Mouse (Mus musculus) midbrain, postnatal 0 days (tissue): Measurements from ENCODE around the gene Faah. TPM values are rescaled to one million over a fixed set of nuclear protein-coding genes. Genes with fewer than 3 reads are reported as not detected.

Source experiments
- ATAC-seq: fragments of 200-750 bp; cut with Nextera tagmentation; 2 replicates; pipeline ENCODE4 v1.8.0; 2017; ENCODE audit warnings: moderate number of reproducible peaks, mild to moderate bottlenecking, moderate TSS enrichment, moderate library complexity; ENCODE audit not compliant: low FRiP score
- DNase-seq: peaks from one replicate; pipeline ENCODE4 v3.0.0-alpha.2; 2015; ENCODE audit warnings: low spot score
- H3K27ac ChIP-seq: fragments of 300-500 bp; sonication (generic); 2 replicates; pipeline ENCODE4 v1.5.1; 2014; ENCODE audit warnings: low read depth, mild to moderate bottlenecking, low read length, mixed read lengths
- H3K27me3 ChIP-seq: fragments of 300-500 bp; sonication (generic); 2 replicates; pipeline ENCODE4 v1.6.1; 2014; ENCODE audit warnings: low read length, control low read depth, mixed read lengths; ENCODE audit not compliant: insufficient read depth
- H3K36me3 ChIP-seq: fragments of 300-500 bp; sonication (generic); 2 replicates; pipeline ENCODE4 v1.6.1; 2014; ENCODE audit warnings: low read length, control low read depth, mixed read lengths; ENCODE audit not compliant: insufficient read depth
- H3K4me1 ChIP-seq: fragments of 300-500 bp; sonication (generic); 2 replicates; pipeline ENCODE4 v1.6.1; 2014; ENCODE audit warnings: mild to moderate bottlenecking, control low read depth, antibody characterized with exemption, low read length, mixed read lengths; ENCODE audit not compliant: insufficient read depth
- H3K4me2 ChIP-seq: fragments of 300-500 bp; sonication (generic); 2 replicates; pipeline ENCODE4 v1.6.1; 2014; ENCODE audit warnings: low read depth, mild to moderate bottlenecking, low read length, mixed read lengths; ENCODE audit not compliant: poor library complexity, severe bottlenecking
- H3K4me3 ChIP-seq: fragments of 300-500 bp; sonication (generic); 2 replicates; pipeline ENCODE4 v1.5.1; 2014; ENCODE audit warnings: low read depth, mild to moderate bottlenecking, low read length, moderate library complexity
- H3K9ac ChIP-seq: fragments of 300-500 bp; sonication (generic); replicated peaks from 2 replicates; pipeline ENCODE4 v1.6.1; 2014; ENCODE audit warnings: mild to moderate bottlenecking, low read length, moderate library complexity, mixed read lengths; ENCODE audit not compliant: poor library complexity, severe bottlenecking
- H3K9me3 ChIP-seq: fragments of 300-500 bp; sonication (generic); 2 replicates; pipeline ENCODE4 v1.6.1; 2016; ENCODE audit warnings: low read length, control low read depth
- CTCF ChIP-seq: IDR thresholded peaks from 2 replicates; pipeline ENCODE4 v1.5.1; 2016; ENCODE audit warnings: antibody characterized with exemption, mild to moderate bottlenecking
- WGBS: fragments of 180-500 bp; shearing (Covaris S2); extraction: QIAGEN DNeasy Blood & Tissue Kit; methylation state at CpG from one replicate; pipeline ENCODE4 v1.1.7; 2014; 5-methylcytosine and 5-hydroxymethylcytosine counted together
- polyA plus RNA-seq: library from polyadenylated mRNA; unstranded; fragments of >200 nt; fragmentation: Nextera tagmentation; extraction: Ambion mirVana; gene quantifications from 2 replicates; pipeline ENCODE4 v1.2.1, GENCODE M21; 2015
- total RNA-seq: library from RNA; depleted of rRNA; stranded (reverse); fragments of >200 nt; gene quantifications from 2 replicates; pipeline ENCODE4 v1.2.3, GENCODE M21; 2014

The Faah gene
- total and polyA plus RNA-seq, 2 experiments from 2014 or later = 25.8 to 30.6 TPM

- Histone ChIP-seq H3K27ac (no peak overlapping the region), H3K9me3 (no peaks in the 10 kb centered on the region), H3K36me3 (peaks cover 11% of the 10 kb centered on the region; the same call in 1 of the 2 replicates), H3K27me3 (no peaks in the 10 kb centered on the region), H3K4me1 (no peaks in the 10 kb centered on the region), H3K4me3 (no peak overlapping the region), H3K9ac (no peak overlapping the region), H3K4me2 (no peak overlapping the region)
- no peak for TF ChIP-seq CTCF
- DNase-seq = no peak
- WGBS = 62% methylated on average over 2 of the region's 2 CpGs
- no peak for ATAC-seq
These were observed 22.4 kb downstream of the Faah start for GRCm38 (mm10) chr4:115995376-115995730.

- no peak for TF ChIP-seq CTCF
- 0 out of 2 replicates have a peak, but pooled peaks have one; percentile 15 for ATAC-seq
- Histone ChIP-seq H3K4me1 (no peaks in the 10 kb centered on the region), H3K27me3 (no peaks in the 10 kb centered on the region), H3K4me3 (no peak overlapping the region), H3K9me3 (no peaks in the 10 kb centered on the region), H3K4me2 (no peak overlapping the region), H3K27ac (no peak overlapping the region), H3K9ac (no peak overlapping the region), H3K36me3 (peaks cover 11% of the 10 kb centered on the region; the same call in 1 of the 2 replicates)
- DNase-seq = no peak
- 89% methylated on average over 16 of the region's 16 CpGs for WGBS
These were observed 22.9 kb downstream of the Faah start for GRCm38 (mm10) chr4:115994662-115995375.

GRCm38 (mm10) chr4:115989382-115989781, 28.3 kb downstream of the Faah start:
- H3K9ac ChIP-seq = no peak overlapping the region
- no peak overlapping the region for H3K4me3 ChIP-seq
- no peak for TF ChIP-seq CTCF
- 85% methylated on average over 7 of the region's 7 CpGs for WGBS
- no peak overlapping the region for H3K27ac ChIP-seq
- H3K27me3 ChIP-seq = 0 out of 2 replicates have a peak, but pooled peaks cover 2% of the 10 kb centered on the region
- ATAC-seq (no peak), DNase-seq (no peak)
- no peak overlapping the region for H3K4me2 ChIP-seq
- H3K9me3 ChIP-seq = no peaks in the 10 kb centered on the region
- no peaks in the 10 kb centered on the region for H3K4me1 ChIP-seq
- no peaks in the 10 kb centered on the region for H3K36me3 ChIP-seq

GRCm38 (mm10) chr4:115987858-115988530, 29.7 kb downstream of the Faah start:
- TF ChIP-seq CTCF = no peak
- H3K9ac ChIP-seq = no peak overlapping the region
- 85% methylated on average over 5 of the region's 5 CpGs for WGBS

GRCm38 (mm10) chr4:115987436-115987835, 30.3 kb downstream of the Faah start:
- no peaks in the 10 kb centered on the region for H3K4me1 ChIP-seq
- no peak overlapping the region for H3K4me2 ChIP-seq
- WGBS = 75% methylated on average over 1 of the region's 1 CpGs
- no peaks in the 10 kb centered on the region for H3K9me3 ChIP-seq
- H3K27me3 ChIP-seq = 0 out of 2 replicates have a peak, but pooled peaks cover 3% of the 10 kb centered on the region
- H3K9ac ChIP-seq = no peak overlapping the region
- no peak overlapping the region for H3K4me3 ChIP-seq
- H3K36me3 ChIP-seq = no peaks in the 10 kb centered on the region
- no peak for TF ChIP-seq CTCF
- DNase-seq (no peak), ATAC-seq (no peak)
- H3K27ac ChIP-seq = no peak overlapping the region

More at GRCm38 (mm10) chr4:115987858-115988530, 29.7 kb downstream of the Faah start:
- Histone ChIP-seq H3K36me3 (no peaks in the 10 kb centered on the region), H3K4me3 (no peak overlapping the region), H3K27ac (no peak overlapping the region), H3K27me3 (0 out of 2 replicates have a peak, but pooled peaks cover 3% of the 10 kb centered on the region), H3K9me3 (no peaks in the 10 kb centered on the region), H3K4me2 (no peak overlapping the region), H3K4me1 (no peaks in the 10 kb centered on the region)
- ATAC-seq (no peak), DNase-seq (no peak)

- peaks cover 21% of the 10 kb centered on the region for H3K27me3 ChIP-seq
- ATAC-seq (no peak), DNase-seq (no peak)
- TF ChIP-seq CTCF = peak; percentile 55
- no peak overlapping the region for H3K4me3 ChIP-seq
- no peaks in the 10 kb centered on the region for H3K4me1 ChIP-seq
- H3K9ac ChIP-seq = no peak overlapping the region
- no peaks in the 10 kb centered on the region for H3K9me3 ChIP-seq
- 50% methylated on average over 8 of the region's 8 CpGs for WGBS
- H3K27ac ChIP-seq = no peak overlapping the region
- H3K36me3 ChIP-seq = no peaks in the 10 kb centered on the region
- H3K4me2 ChIP-seq = no peak overlapping the region
These were observed 32.8 kb downstream of the Faah start for GRCm38 (mm10) chr4:115984967-115985366.
